Mouse (Mus musculus): Measurements from ENCODE around the gene Zswim5. TPM values are rescaled to one million over a fixed set of nuclear protein-coding genes. Genes with fewer than 3 reads are reported as not detected.
"Not testable (repeated sequence)": the region's sequence is repeated elsewhere in the genome, so short reads cannot be mapped to it uniquely, and the experiment has no call there.

The Zswim5 gene
- polyA plus RNA-seq (2016; fragmentation: Nextera tagmentation; extraction: Ambion mirVana): 0.59 and 0.68 TPM in 2 replicates

- peaks cover 48% of the 10 kb centered on the region for H3K27me3 ChIP-seq (ENCODE audit: low read depth, poor library complexity, severe bottlenecking)
- DNase-seq (ENCODE audit: low spot score): peak; percentile 82
- H3K36me3 ChIP-seq: no peaks in the 10 kb centered on the region
- H3K4me1 ChIP-seq: peaks cover 16% of the 10 kb centered on the region
- peak within 1 kb of the TSS; percentile 84 for H3K4me3 ChIP-seq
- WGBS: under 1% methylated on average over 104 of the region's 104 CpGs
- peak within 1 kb of the TSS; percentile 86 for H3K27ac ChIP-seq
- no peaks in the 10 kb centered on the region for H3K9me3 ChIP-seq (replicated peaks)
Measured at GRCm38 (mm10) chr4:116876995-116877728, at the start of gene Zswim5. Gene Zswim5, plus strand, starts transcription at chr4:116877376.

GRCm38 (mm10) chr4:116827819-116828218, 49.4 kb upstream of the Zswim5 start:
- Histone ChIP-seq H3K27me3 (ENCODE audit: low read depth, poor library complexity, severe bottlenecking) (no peaks in the 10 kb centered on the region), H3K4me1 (peaks cover 22% of the 10 kb centered on the region), H3K27ac (no peak overlapping the region), H3K9me3 (replicated peaks) (no peaks in the 10 kb centered on the region), H3K4me3 (no peak overlapping the region), H3K36me3 (no peaks in the 10 kb centered on the region)
- WGBS: 3% methylated on average over 4 of the region's 4 CpGs
- no peak for DNase-seq (ENCODE audit: low spot score)

GRCm38 (mm10) chr4:116829364-116830069, 47.7 kb upstream of the Zswim5 start:
- no peak overlapping the region for H3K4me3 ChIP-seq
- WGBS: 62% methylated on average over 6 of the region's 6 CpGs
- no peaks in the 10 kb centered on the region for H3K9me3 ChIP-seq (replicated peaks)
- DNase-seq (ENCODE audit: low spot score): no peak
- H3K4me1 ChIP-seq: peaks cover 17% of the 10 kb centered on the region
- H3K27me3 ChIP-seq (ENCODE audit: low read depth, poor library complexity, severe bottlenecking): no peaks in the 10 kb centered on the region
- no peak overlapping the region for H3K27ac ChIP-seq
- H3K36me3 ChIP-seq: no peaks in the 10 kb centered on the region

GRCm38 (mm10) chr4:116830070-116830368, 47.2 kb upstream of the Zswim5 start:
- DNase-seq (ENCODE audit: low spot score): no peak
- no peaks in the 10 kb centered on the region for H3K36me3 ChIP-seq
- no peak overlapping the region for H3K4me3 ChIP-seq
- WGBS: 29% methylated on average over 6 of the region's 6 CpGs
- H3K27me3 ChIP-seq (ENCODE audit: low read depth, poor library complexity, severe bottlenecking): no peaks in the 10 kb centered on the region
- H3K27ac ChIP-seq: no peak overlapping the region
- peaks cover 13% of the 10 kb centered on the region for H3K4me1 ChIP-seq
- H3K9me3 ChIP-seq (replicated peaks): no peaks in the 10 kb centered on the region

GRCm38 (mm10) chr4:116838999-116839398, 38.2 kb upstream of the Zswim5 start:
- peaks cover 7% of the 10 kb centered on the region; the same call in 1 of the 2 replicates for H3K4me1 ChIP-seq
- H3K4me3 ChIP-seq: no peak overlapping the region
- 34% methylated on average over 2 of the region's 2 CpGs for WGBS
- peaks cover 25% of the 10 kb centered on the region for H3K27me3 ChIP-seq (ENCODE audit: low read depth, poor library complexity, severe bottlenecking)
- no peak for DNase-seq (ENCODE audit: low spot score)
- no peaks in the 10 kb centered on the region for H3K36me3 ChIP-seq
- H3K27ac ChIP-seq: no peak overlapping the region
- no peaks in the 10 kb centered on the region for H3K9me3 ChIP-seq (replicated peaks)

- H3K4me1 ChIP-seq; H3K36me3 ChIP-seq; H3K27ac ChIP-seq; H3K9me3 ChIP-seq (replicated peaks): not testable (repeated sequence)
- Histone ChIP-seq H3K27me3 (ENCODE audit: low read depth, poor library complexity, severe bottlenecking) (peaks cover 25% of the 10 kb centered on the region), H3K4me3 (peak overlapping the region; percentile 35)
- 21% methylated on average over 27 of the region's 29 CpGs for WGBS
- DNase-seq (ENCODE audit: low spot score): peak; percentile 46
Measured at GRCm38 (mm10) chr4:116840096-116840495, 37.1 kb upstream of the Zswim5 start.

GRCm38 (mm10) chr4:116840841-116841240, 36.3 kb upstream of the Zswim5 start:
- peaks cover 7% of the 10 kb centered on the region; the same call in 1 of the 2 replicates for H3K4me1 ChIP-seq
- no peak for DNase-seq (ENCODE audit: low spot score)
- no peaks in the 10 kb centered on the region for H3K36me3 ChIP-seq
- no peak overlapping the region for H3K4me3 ChIP-seq
- WGBS: 83% methylated on average over 6 of the region's 6 CpGs
- no peak overlapping the region for H3K27ac ChIP-seq
- no peaks in the 10 kb centered on the region for H3K9me3 ChIP-seq (replicated peaks)
- H3K27me3 ChIP-seq (ENCODE audit: low read depth, poor library complexity, severe bottlenecking): peaks cover 25% of the 10 kb centered on the region

GRCm38 (mm10) chr4:116844324-116844723, 32.9 kb upstream of the Zswim5 start:
- 96% methylated on average over 3 of the region's 3 CpGs for WGBS
- H3K4me1 ChIP-seq: peaks cover 3% of the 10 kb centered on the region; the same call in 1 of the 2 replicates
- no peak for DNase-seq (ENCODE audit: low spot score)

GRCm38 (mm10) chr4:116849901-116850300, 27.3 kb upstream of the Zswim5 start:
- Histone ChIP-seq H3K9me3 (replicated peaks) (no peaks in the 10 kb centered on the region), H3K4me1 (no peaks in the 10 kb centered on the region), H3K27ac (no peak overlapping the region), H3K27me3 (ENCODE audit: low read depth, poor library complexity, severe bottlenecking) (no peaks in the 10 kb centered on the region), H3K36me3 (no peaks in the 10 kb centered on the region), H3K4me3 (no peak overlapping the region)
- 88% methylated on average over 3 of the region's 3 CpGs for WGBS
- DNase-seq (ENCODE audit: low spot score): no peak

More at GRCm38 (mm10) chr4:116844324-116844723, 32.9 kb upstream of the Zswim5 start:
- Histone ChIP-seq H3K4me3 (no peak overlapping the region), H3K27ac (no peak overlapping the region), H3K36me3 (no peaks in the 10 kb centered on the region), H3K27me3 (ENCODE audit: low read depth, poor library complexity, severe bottlenecking) (peaks cover 19% of the 10 kb centered on the region), H3K9me3 (replicated peaks) (no peaks in the 10 kb centered on the region)

- H3K27ac ChIP-seq: no peak overlapping the region
- H3K9me3 ChIP-seq (replicated peaks): no peaks in the 10 kb centered on the region
- 23% methylated on average over 2 of the region's 2 CpGs for WGBS
Measured at GRCm38 (mm10) chr4:116854286-116854685, 22.9 kb upstream of the Zswim5 start.

GRCm38 (mm10) chr4:116857203-116857602, 20.0 kb upstream of the Zswim5 start:
- Histone ChIP-seq H3K9me3 (replicated peaks) (no peaks in the 10 kb centered on the region), H3K27ac (no peak overlapping the region), H3K36me3 (no peaks in the 10 kb centered on the region), H3K27me3 (ENCODE audit: low read depth, poor library complexity, severe bottlenecking) (no peaks in the 10 kb centered on the region), H3K4me1 (no peaks in the 10 kb centered on the region), H3K4me3 (no peak overlapping the region)
- DNase-seq (ENCODE audit: low spot score): no peak
- 91% methylated on average over 10 of the region's 10 CpGs for WGBS

More at GRCm38 (mm10) chr4:116854286-116854685, 22.9 kb upstream of the Zswim5 start:
- H3K27me3 ChIP-seq (ENCODE audit: low read depth, poor library complexity, severe bottlenecking): no peaks in the 10 kb centered on the region
- no peaks in the 10 kb centered on the region for H3K36me3 ChIP-seq
- no peak overlapping the region for H3K4me3 ChIP-seq
- H3K4me1 ChIP-seq: no peaks in the 10 kb centered on the region
- DNase-seq (ENCODE audit: low spot score): no peak

GRCm38 (mm10) chr4:116859711-116860110, 17.5 kb upstream of the Zswim5 start:
- Histone ChIP-seq H3K4me1 (no peaks in the 10 kb centered on the region), H3K27me3 (ENCODE audit: low read depth, poor library complexity, severe bottlenecking) (no peaks in the 10 kb centered on the region), H3K27ac (no peak overlapping the region), H3K4me3 (no peak overlapping the region), H3K36me3 (no peaks in the 10 kb centered on the region), H3K9me3 (replicated peaks) (no peaks in the 10 kb centered on the region)
- DNase-seq (ENCODE audit: low spot score): no peak
- WGBS: 82% methylated on average over 5 of the region's 5 CpGs

- no peaks in the 10 kb centered on the region for H3K9me3 ChIP-seq (replicated peaks)
- no peak for DNase-seq (ENCODE audit: low spot score)
- H3K4me1 ChIP-seq: no peaks in the 10 kb centered on the region
- H3K36me3 ChIP-seq: no peaks in the 10 kb centered on the region
- no peaks in the 10 kb centered on the region for H3K27me3 ChIP-seq (ENCODE audit: low read depth, poor library complexity, severe bottlenecking)
- no peak overlapping the region for H3K4me3 ChIP-seq
- no peak overlapping the region for H3K27ac ChIP-seq
- 81% methylated on average over 8 of the region's 8 CpGs for WGBS
Measured at GRCm38 (mm10) chr4:116862023-116862422, 15.2 kb upstream of the Zswim5 start.

Data from limb, embryonic 10.5 days (tissue).